Mouse (Mus musculus) bone marrow macrophage, adult 2 months (primary cell): ENCODE data around the gene Mmp7.

Source experiments
- CTCF ChIP-seq: IDR thresholded peaks from 2 replicates; pipeline ENCODE4 v1.5.1; 2012; ENCODE audit warnings: low read depth, mild to moderate bottlenecking, low read length, moderate library complexity
- POLR2A ChIP-seq: IDR thresholded peaks from 2 replicates; pipeline ENCODE4 v1.6.1; 2012; ENCODE audit warnings: mild to moderate bottlenecking, low read depth, low read length, borderline replicate concordance

DNA sequence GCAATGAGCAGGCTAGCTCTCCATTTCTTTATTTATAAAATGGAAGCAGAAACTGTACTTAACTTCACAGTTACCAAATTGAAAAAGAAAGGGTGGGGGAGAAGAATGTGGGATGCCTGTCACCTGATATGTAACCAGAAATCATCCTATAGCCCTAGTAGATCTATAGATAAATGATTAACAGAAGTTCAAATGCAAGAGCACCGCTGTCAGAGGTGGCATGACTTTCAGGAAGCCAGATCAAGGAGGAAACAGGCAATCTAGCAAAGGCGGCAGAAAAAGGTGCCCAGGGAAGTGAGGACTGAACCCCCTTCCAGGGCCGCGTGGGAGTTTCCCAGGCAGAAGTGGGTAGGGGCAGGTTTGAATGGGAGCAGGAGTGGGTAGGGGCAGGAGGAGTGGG is 33.9 kb upstream of the Mmp7 start:
- TF ChIP-seq POLR2A (no peak), CTCF (no peak)
